Mouse (Mus musculus) fat pad, adult 2 months (tissue): ENCODE measurements around the gene Hist1h1a.
"Not testable (repeated sequence)": the region's sequence is repeated elsewhere in the genome, so short reads cannot be mapped to it uniquely, and the experiment has no call there.

Experiments
- DNase-seq: peaks from one replicate; pipeline ENCODE4 v3.0.0-alpha.2; 2011; ENCODE audit warnings: low read depth, low spot score; ENCODE audit errors: extremely low read depth

Gene Hist1h1a

GRCm38 (mm10) chr13:23759251-23759771 is 4.2 kb upstream of the Hist1h1a start:
- no peak for DNase-seq

GRCm38 (mm10) chr13:23759916-23760239 is 3.6 kb upstream of the Hist1h1a start:
- DNase-seq, result no peak

GRCm38 (mm10) chr13:23760240-23760971 is 3.1 kb upstream of the Hist1h1a start:
- no peak for DNase-seq

GRCm38 (mm10) chr13:23760972-23761864 is 2.2 kb upstream of the Hist1h1a start, which contains the start of gene Hist1h4a:
Gene Hist1h4a (minus strand): TSS chr13:23761230.
- no peak for DNase-seq

GRCm38 (mm10) chr13:23761871-23762821 is 1.3 kb upstream of the Hist1h1a start, which contains the start of gene Hist1h3a:
Gene Hist1h3a (minus strand): TSS chr13:23762386.
- DNase-seq, result not testable (repeated sequence)

GRCm38 (mm10) chr13:23763242-23763585 is 252 bp upstream of the Hist1h1a start:
- no peak for DNase-seq

- no peak for DNase-seq
Measured at GRCm38 (mm10) chr13:23764324-23765171, 1.1 kb downstream of the Hist1h1a start.

- DNase-seq, result no peak
Measured at GRCm38 (mm10) chr13:23765172-23765513, 1.7 kb downstream of the Hist1h1a start.

- no peak for DNase-seq
Measured at GRCm38 (mm10) chr13:23766772-23767171, 3.3 kb downstream of the Hist1h1a start.

- no peak for DNase-seq
Measured at GRCm38 (mm10) chr13:23768834-23769397, 5.5 kb downstream of the Hist1h1a start.

- not testable (repeated sequence) for DNase-seq
Measured at GRCm38 (mm10) chr13:23769613-23770012, 6.1 kb downstream of the Hist1h1a start, which contains the start of gene Trim38. Gene Trim38 (plus strand): TSS chr13:23769913.

- no peak for DNase-seq
Measured at GRCm38 (mm10) chr13:23772561-23773313, 9.3 kb downstream of the Hist1h1a start.

- DNase-seq, result no peak
Measured at GRCm38 (mm10) chr13:23778339-23778738, 14.9 kb downstream of the Hist1h1a start.

GRCm38 (mm10) chr13:23779025-23779424 is 15.6 kb downstream of the Hist1h1a start:
- DNase-seq, result no peak

GRCm38 (mm10) chr13:23792520-23792919 is 29.1 kb downstream of the Hist1h1a start:
- no peak for DNase-seq

GRCm38 (mm10) chr13:23799405-23799804 is 35.9 kb downstream of the Hist1h1a start:
- DNase-seq, result no peak

- DNase-seq, result no peak
Measured at GRCm38 (mm10) chr13:23804532-23804931, 41.1 kb downstream of the Hist1h1a start.

GRCm38 (mm10) chr13:23806422-23807052 is 43.1 kb downstream of the Hist1h1a start, which contains the start of gene Slc17a2:
Gene Slc17a2 (plus strand): TSS chr13:23806993.
- no peak for DNase-seq
